Mouse (Mus musculus): ENCODE results near the gene Egfl8. TPM values are rescaled to one million over a fixed set of nuclear protein-coding genes. Genes with fewer than 3 reads are reported as not detected.
A peak's percentile ranks its signal among the peaks of the same experiment; 100 is the strongest.

Gene Egfl8
- polyA plus RNA-seq, 1 experiment from 2014 or later = 6.1 TPM

DNA sequence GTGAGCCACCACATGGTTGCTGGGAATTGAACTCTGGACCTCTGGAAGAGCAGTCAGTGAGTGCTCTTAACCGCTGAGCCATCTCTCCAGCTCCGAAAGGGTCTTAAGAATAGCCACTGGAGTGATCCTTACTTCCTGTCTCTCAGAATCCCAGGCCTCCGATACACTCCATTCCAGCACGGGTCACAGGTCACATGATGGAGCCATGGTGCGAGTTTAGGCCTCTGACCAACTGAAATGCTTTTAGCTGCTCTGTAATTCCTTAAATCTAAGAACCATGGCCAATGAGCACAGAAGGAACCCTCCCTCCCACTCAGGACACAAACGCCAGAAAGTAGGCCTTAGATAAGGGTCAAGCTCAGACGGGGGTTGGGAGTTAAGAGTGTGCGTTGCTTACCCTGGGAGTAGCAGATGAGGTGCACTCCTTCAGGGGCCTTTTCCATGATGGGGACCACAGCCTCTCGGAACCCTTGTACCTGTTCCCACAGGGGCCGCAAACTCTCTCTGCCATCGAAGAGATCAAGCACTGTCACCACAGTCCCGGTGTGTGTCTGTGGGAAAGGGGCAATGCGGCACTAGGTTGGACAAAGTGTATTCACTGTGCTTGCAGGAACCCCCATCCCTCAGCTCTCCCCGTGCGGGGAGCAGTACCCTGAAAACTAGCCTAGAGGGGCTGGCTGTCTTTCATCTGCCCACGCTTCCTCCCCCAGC, 10.4 kb upstream of the Egfl8 start:
- H3K4me3 ChIP-seq = peak overlapping the region; percentile 69
- H3K27me3 ChIP-seq = peaks cover 8% of the 10 kb centered on the region; the same call in 1 of the 2 replicates
- H3K9me3 ChIP-seq = no peaks in the 10 kb centered on the region
- WGBS = 49% methylated on average over 16 of the region's 16 CpGs
- no peak for ATAC-seq (replicated peaks)
- H3K4me1 ChIP-seq = peaks cover 49% of the 10 kb centered on the region
- H3K4me2 ChIP-seq (replicated peaks) = peak overlapping the region; percentile 96
- peak overlapping the region; percentile 87 for H3K27ac ChIP-seq (replicated peaks)
- H3K9ac ChIP-seq (replicated peaks) = peak overlapping the region; percentile 71
- peaks cover 16% of the 10 kb centered on the region for H3K36me3 ChIP-seq

GRCm38 (mm10) chr17:34624981-34625380, 9.2 kb upstream of the Egfl8 start:
- Histone ChIP-seq H3K4me2 (replicated peaks) (no peak overlapping the region), H3K9ac (replicated peaks) (no peak overlapping the region), H3K27ac (replicated peaks) (no peak overlapping the region), H3K4me3 (no peak overlapping the region), H3K27me3 (peaks cover under 1% of the 10 kb centered on the region; the same call in 1 of the 2 replicates), H3K4me1 (peaks cover 37% of the 10 kb centered on the region), H3K9me3 (no peaks in the 10 kb centered on the region), H3K36me3 (peaks cover 23% of the 10 kb centered on the region)
- ATAC-seq (replicated peaks) = no peak
- 98% methylated on average over 3 of the region's 3 CpGs for WGBS

GRCm38 (mm10) chr17:34623161-34623560, 7.4 kb upstream of the Egfl8 start:
- peaks cover 18% of the 10 kb centered on the region for H3K4me1 ChIP-seq
- H3K9ac ChIP-seq (replicated peaks) = no peak overlapping the region
- no peak overlapping the region for H3K4me3 ChIP-seq
- WGBS = 87% methylated on average over 9 of the region's 9 CpGs
- H3K36me3 ChIP-seq = peaks cover 24% of the 10 kb centered on the region
- no peak for ATAC-seq (replicated peaks)
- H3K27me3 ChIP-seq = no peaks in the 10 kb centered on the region
- H3K9me3 ChIP-seq = no peaks in the 10 kb centered on the region
- H3K4me2 ChIP-seq (replicated peaks) = no peak overlapping the region
- no peak overlapping the region for H3K27ac ChIP-seq (replicated peaks)

DNA sequence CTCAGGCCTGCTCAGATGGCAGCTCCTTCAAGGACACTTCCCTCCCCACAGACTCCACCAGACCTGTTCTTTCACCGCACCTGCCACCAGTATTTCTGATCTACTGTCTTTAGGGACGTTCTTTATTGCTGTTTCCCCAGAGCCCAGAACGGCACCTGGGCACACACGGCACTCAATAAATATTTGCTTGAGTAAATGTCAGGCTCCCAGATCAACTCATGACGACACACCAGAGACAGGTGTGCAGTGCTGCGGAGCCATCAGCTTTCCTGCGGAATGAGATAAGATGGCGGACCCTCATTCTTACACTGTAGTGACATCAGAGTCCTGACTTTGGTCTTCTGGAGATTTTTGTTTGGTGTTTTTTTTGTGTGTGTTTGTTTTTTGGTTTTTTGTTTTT, 5.2 kb upstream of the Egfl8 start:
- Histone ChIP-seq H3K27me3 (no peaks in the 10 kb centered on the region), H3K9ac (replicated peaks) (no peak overlapping the region), H3K36me3 (peaks cover 35% of the 10 kb centered on the region), H3K27ac (replicated peaks) (no peak overlapping the region), H3K4me3 (no peak overlapping the region), H3K4me2 (replicated peaks) (no peak overlapping the region), H3K4me1 (peaks cover 4% of the 10 kb centered on the region), H3K9me3 (no peaks in the 10 kb centered on the region)
- ATAC-seq (replicated peaks) = no peak
- WGBS = over 99% methylated on average over 8 of the region's 8 CpGs

DNA sequence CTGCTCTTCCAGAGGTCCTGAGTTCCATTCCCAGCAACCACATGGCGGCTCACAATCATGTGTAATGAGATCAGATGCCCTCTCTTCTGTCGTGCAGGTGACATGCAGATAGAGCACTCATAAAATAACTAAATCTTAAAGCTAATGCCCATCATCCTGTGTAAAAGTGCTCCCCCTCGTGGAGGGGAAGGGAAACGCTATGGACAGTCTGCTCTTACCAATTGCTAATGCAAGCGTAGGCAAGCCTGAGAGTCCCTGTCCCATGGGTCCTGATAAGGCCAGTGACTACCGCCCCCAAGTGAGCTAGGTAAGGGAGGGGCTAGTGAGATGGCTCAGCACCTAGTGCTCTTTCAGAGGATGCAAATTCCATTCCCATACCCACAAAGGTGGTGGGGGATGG, 3.2 kb upstream of the Egfl8 start:
- Histone ChIP-seq H3K9me3 (no peaks in the 10 kb centered on the region), H3K27me3 (no peaks in the 10 kb centered on the region), H3K4me2 (replicated peaks) (no peak overlapping the region), H3K36me3 (peaks cover 44% of the 10 kb centered on the region), H3K4me3 (no peak overlapping the region), H3K27ac (replicated peaks) (no peak overlapping the region), H3K9ac (replicated peaks) (no peak overlapping the region), H3K4me1 (no peaks in the 10 kb centered on the region)
- ATAC-seq (replicated peaks) = no peak
- WGBS = 10% methylated on average over 6 of the region's 6 CpGs

GRCm38 (mm10) chr17:34613830-34614229, 1.9 kb downstream of the Egfl8 start:
- H3K4me3 ChIP-seq = no peak overlapping the region
- WGBS = 88% methylated on average over 10 of the region's 10 CpGs
- H3K27ac ChIP-seq (replicated peaks) = no peak overlapping the region
- ATAC-seq (replicated peaks) = 0 out of 2 replicates have a peak, but pooled peaks have one; percentile 1
- H3K27me3 ChIP-seq = no peaks in the 10 kb centered on the region
- peaks cover 55% of the 10 kb centered on the region for H3K36me3 ChIP-seq
- H3K9me3 ChIP-seq = no peaks in the 10 kb centered on the region
- H3K9ac ChIP-seq (replicated peaks) = no peak overlapping the region
- no peak overlapping the region for H3K4me2 ChIP-seq (replicated peaks)
- H3K4me1 ChIP-seq = peaks cover under 1% of the 10 kb centered on the region

- Histone ChIP-seq H3K27ac (replicated peaks) (no peak overlapping the region), H3K4me2 (replicated peaks) (no peak overlapping the region), H3K4me1 (peaks cover 7% of the 10 kb centered on the region), H3K36me3 (peaks cover 55% of the 10 kb centered on the region), H3K9ac (replicated peaks) (no peak overlapping the region), H3K4me3 (no peak overlapping the region), H3K9me3 (no peaks in the 10 kb centered on the region), H3K27me3 (no peaks in the 10 kb centered on the region)
- WGBS = 90% methylated on average over 10 of the region's 11 CpGs
- ATAC-seq (replicated peaks) = no peak
These were observed 2.6 kb downstream of the Egfl8 start for GRCm38 (mm10) chr17:34613054-34613645.

DNA sequence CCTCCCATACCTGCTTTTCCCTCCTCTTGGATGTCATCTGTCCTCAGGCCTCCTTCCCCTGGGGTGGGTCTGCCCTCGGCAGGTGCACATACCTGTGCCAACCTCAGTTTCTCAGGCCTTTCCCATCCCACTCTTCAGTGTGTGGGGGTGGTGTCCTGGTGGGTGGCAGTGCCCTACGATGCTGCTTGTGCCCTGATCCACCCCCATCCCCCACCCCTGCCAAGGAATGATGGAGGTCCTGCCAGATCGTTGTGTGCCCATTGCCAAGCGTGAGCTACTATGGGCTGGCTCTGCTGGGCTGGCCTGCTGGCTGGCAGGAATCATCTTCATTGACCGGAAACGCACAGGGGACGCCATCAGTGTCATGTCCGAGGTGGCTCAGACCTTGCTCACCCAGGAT, 4.7 kb downstream of the Egfl8 start:
- 91% methylated on average over 8 of the region's 8 CpGs for WGBS
- no peaks in the 10 kb centered on the region for H3K9me3 ChIP-seq
- ATAC-seq (replicated peaks) = no peak
- peaks cover 45% of the 10 kb centered on the region for H3K36me3 ChIP-seq
- no peak overlapping the region for H3K27ac ChIP-seq (replicated peaks)
- no peak overlapping the region for H3K4me2 ChIP-seq (replicated peaks)
- H3K27me3 ChIP-seq = no peaks in the 10 kb centered on the region
- H3K4me1 ChIP-seq = peaks cover 27% of the 10 kb centered on the region
- H3K4me3 ChIP-seq = no peak overlapping the region
- no peak overlapping the region for H3K9ac ChIP-seq (replicated peaks)

DNA sequence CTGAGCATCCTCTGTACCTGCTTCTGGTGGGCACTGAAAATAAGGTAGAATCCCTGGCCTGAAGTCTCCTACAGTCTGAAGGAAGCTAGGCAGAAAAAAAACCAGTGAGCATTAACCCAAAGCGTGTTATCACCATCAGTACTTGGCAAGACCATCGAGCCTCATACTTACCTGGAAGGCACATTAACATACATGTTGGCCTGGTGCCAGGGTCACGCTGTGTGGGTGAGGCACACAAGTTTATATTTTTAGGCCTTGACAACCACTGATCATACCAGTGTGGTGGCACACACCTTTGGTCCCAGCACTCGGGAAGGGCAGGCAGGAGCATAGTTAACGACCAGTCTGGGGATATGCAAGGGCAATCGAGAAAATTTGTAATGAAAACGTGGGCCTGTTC, 7.8 kb downstream of the Egfl8 start:
- H3K4me2 ChIP-seq (replicated peaks) = no peak overlapping the region
- WGBS = 83% methylated on average over 7 of the region's 7 CpGs
- peaks cover 40% of the 10 kb centered on the region for H3K4me1 ChIP-seq
- peaks cover 26% of the 10 kb centered on the region for H3K36me3 ChIP-seq
- H3K4me3 ChIP-seq = no peak overlapping the region
- H3K27ac ChIP-seq (replicated peaks) = no peak overlapping the region
- 0 out of 2 replicates have a peak overlapping the region, but pooled peaks have one; percentile 8 for H3K9ac ChIP-seq (replicated peaks)
- H3K27me3 ChIP-seq = no peaks in the 10 kb centered on the region
- ATAC-seq (replicated peaks) = no peak
- no peaks in the 10 kb centered on the region for H3K9me3 ChIP-seq

GRCm38 (mm10) chr17:34606186-34607039, 9.4 kb downstream of the Egfl8 start:
- WGBS = 17% methylated on average over 32 of the region's 32 CpGs
- Histone ChIP-seq H3K36me3 (peaks cover 14% of the 10 kb centered on the region), H3K9me3 (no peaks in the 10 kb centered on the region), H3K4me2 (replicated peaks) (peak overlapping the region; percentile 87), H3K27me3 (no peaks in the 10 kb centered on the region), H3K27ac (replicated peaks) (peak overlapping the region; percentile 92), H3K9ac (replicated peaks) (peak overlapping the region; percentile 99), H3K4me1 (peaks cover 51% of the 10 kb centered on the region), H3K4me3 (peak overlapping the region; percentile 93)
- no peak for ATAC-seq (replicated peaks)

- Histone ChIP-seq H3K27ac (replicated peaks) (peak overlapping the region; percentile 92), H3K4me1 (peaks cover 51% of the 10 kb centered on the region), H3K36me3 (peaks cover 12% of the 10 kb centered on the region; the same call in 1 of the 2 replicates), H3K4me2 (replicated peaks) (peak overlapping the region; percentile 87), H3K27me3 (no peaks in the 10 kb centered on the region), H3K9me3 (no peaks in the 10 kb centered on the region), H3K9ac (replicated peaks) (peak overlapping the region; percentile 99), H3K4me3 (peak overlapping the region; percentile 93)
- WGBS = 0% methylated on average over 26 of the region's 30 CpGs
- peak; percentile 41 for ATAC-seq (replicated peaks)
These were observed 10.2 kb downstream of the Egfl8 start for GRCm38 (mm10) chr17:34605609-34606008.

Data from forebrain, embryonic 15.5 days (tissue).